Mouse (Mus musculus) mesoderm, embryonic 11.5 days (tissue): ENCODE results near the gene Gm9195.
A peak's percentile ranks its signal among the peaks of the same experiment; 100 is the strongest.

ENCODE experiments used
- DNase-seq: peaks from one replicate; pipeline ENCODE4 v3.0.0-alpha.2; 2012; ENCODE audit warnings: low read depth, low spot score

Gm9195 gene

DNA sequence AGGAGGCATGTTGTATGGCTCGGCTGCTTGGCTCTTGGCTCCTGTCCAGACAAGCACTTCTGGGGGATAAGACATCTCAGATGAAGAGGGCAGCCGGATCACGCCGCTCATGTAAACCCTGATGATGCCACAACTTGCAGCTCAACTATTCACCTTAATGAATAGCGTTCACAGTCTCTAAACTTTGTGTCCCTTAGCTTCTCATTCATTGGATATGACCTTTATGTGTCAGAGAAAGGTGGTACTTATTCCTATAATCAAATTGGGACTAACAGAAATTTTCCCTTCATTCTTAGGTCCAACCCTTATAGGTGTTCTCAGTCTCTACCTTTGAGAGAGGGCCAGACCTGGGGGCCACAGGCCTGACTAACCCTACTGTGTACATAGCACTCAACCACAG is at the start of gene Gm9195:
Gm9195 (minus strand) TSS at position 101 of the 400 bp plus-strand sequence.
- no peak for DNase-seq

DNA sequence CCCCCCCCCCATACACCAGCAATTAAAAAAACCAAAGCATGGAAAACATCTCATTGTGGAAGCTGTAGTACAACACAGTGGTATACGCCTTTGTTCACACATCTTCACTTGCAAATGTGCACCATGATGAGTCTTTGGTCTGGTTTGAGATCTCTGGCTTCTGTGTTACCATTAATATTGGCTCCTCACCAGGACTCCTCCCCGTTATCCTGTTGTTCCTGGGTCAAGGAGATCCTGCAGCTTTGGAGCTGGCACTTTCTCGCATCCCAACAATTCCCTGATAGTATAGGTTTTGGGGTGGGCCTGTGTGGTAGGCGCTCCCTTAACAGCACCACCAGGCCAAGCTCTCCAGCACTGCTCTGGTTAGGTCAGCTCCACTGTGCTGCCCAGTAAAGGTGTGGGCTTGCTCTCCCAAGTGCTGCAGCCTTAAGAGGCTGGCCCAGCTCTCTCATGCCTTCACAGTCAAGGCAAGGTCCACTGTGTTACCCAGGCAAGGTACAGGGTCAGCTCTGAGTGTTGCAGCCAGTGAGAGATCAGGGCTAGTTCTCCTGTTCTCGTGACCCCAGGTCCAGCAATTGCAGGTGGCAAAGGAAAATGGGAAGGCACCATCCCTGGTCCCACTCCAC is 44.9 kb upstream of the Gm9195 start:
- DNase-seq = no peak

GRCm38 (mm10) chr14:72533862-72534261 is 42.2 kb upstream of the Gm9195 start:
- no peak for DNase-seq

DNA sequence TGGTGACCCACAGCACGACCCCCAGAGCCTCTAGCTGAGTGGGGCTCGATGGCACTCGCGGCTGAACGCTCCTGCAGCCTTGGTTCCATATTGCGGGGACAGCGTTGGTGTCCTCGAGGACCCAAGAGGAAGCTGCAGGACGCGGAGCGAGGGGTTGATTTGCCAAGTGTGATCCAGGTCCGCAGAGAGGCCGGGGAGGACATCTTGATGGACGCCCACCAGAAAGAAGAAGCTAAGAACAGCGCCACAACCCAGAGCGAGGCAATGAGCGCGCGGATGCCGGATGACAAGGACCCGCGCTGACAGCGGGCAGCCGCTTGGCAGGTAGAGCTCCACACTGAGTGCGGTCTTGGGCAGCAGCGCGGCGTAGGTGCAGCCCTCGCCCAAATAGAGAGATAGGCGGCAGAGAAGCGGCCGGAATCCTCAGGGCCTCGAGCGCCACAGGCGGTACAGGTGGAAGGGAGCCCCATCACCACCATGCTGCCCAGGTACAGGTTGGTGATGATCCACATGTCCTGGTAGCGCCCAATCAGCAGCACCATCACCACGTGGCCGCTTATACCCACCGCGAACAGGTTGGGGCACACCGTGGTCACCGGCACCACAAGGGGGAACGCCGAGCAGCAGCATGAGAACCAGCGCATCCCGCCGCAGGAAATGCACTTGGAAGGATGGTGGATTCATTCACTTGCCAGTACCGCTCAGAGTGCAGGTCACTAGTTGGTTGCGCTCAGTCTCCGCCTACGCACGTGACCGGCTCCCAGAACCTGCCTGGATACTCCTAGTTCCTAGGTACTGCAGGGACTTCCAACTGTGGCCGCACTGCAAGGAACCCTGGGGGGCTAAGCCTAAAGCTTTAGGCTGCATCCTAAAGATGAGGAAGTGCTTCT is 40.6 kb upstream of the Gm9195 start:
- DNase-seq = peak; percentile 50

- no peak for DNase-seq
Observed at GRCm38 (mm10) chr14:72527126-72527525, 35.5 kb upstream of the Gm9195 start.

- DNase-seq = no peak
Observed at GRCm38 (mm10) chr14:72519561-72519960, 27.9 kb upstream of the Gm9195 start.

DNA sequence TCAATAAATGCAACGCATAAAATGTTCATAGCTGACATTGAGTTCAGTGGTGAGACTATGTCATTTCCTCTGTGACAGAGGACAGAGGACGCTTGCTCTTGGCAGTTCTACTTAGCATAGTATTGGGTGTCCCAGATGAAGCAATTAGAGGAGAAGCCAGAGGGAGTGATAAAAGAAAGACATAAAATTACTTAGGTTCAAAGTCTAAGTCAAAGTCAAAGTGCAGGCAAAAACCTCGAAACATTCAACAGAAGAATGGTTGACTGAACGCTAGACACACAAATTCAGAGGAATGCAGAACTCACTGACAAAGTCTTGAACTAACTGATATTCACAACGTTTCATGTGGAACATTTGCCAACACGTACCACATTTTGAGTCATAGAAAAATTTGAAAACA is 27.1 kb upstream of the Gm9195 start:
- DNase-seq = no peak

DNA sequence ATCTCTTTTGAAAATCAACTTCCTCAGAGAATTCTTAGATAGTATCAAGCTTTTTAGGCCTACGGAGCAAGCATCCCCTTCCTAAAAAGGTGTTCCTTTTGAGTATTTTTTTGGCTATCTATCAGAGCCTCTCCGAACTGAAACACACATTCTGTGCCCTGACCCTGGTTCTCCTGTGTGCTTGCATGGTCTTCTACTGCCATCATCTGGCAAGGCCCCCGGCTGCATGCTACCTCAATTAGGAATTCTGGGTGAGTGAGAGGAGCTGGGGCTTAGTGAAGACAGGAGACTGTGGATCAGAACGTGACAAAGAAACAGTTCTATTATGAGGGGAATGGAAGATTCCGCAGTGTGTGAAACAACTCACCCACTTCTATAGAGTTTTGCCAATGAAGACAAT is 24.7 kb upstream of the Gm9195 start:
- DNase-seq = peak; percentile 45

GRCm38 (mm10) chr14:72506723-72507420 is 15.2 kb upstream of the Gm9195 start:
- peak; percentile 8 for DNase-seq

DNA sequence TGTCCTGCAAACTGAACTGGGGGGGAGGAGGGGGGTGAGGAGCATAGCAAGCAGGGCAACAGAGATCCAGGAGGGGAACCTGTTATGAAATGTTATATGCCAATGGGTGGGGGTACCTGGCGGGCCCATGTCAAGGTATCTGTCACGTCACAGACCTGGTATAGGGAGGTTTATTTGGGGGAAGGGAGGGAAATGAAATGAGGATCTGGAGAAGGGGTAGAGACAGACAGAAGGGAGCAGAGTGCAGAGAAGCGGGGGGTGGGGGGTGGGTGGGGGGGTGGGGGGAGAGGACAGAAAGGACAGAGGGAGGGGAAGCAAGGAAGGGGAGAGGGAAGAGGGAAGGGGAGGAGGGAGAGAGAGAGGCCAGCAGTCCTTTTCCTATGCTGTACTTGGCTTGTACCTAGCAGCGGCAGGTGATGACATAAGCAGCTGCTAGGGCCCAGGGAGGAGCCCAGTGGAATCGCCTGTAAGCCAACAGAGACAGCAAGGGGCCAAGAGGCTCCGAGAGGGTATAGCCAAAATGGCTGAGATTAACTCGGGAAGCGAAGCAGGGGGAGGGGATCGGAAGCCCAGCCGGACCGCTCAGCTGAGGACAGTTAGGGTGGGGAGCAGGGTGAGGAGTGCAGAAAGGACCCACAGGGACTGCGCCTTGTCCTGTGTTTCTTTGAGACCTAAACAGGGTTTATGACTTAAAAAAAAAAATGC is 14.5 kb upstream of the Gm9195 start:
- DNase-seq = peak; percentile 49

- peak; percentile 12 for DNase-seq
Observed at GRCm38 (mm10) chr14:72504985-72505384, 13.3 kb upstream of the Gm9195 start.

GRCm38 (mm10) chr14:72503241-72503640 is 11.6 kb upstream of the Gm9195 start:
- no peak for DNase-seq

DNA sequence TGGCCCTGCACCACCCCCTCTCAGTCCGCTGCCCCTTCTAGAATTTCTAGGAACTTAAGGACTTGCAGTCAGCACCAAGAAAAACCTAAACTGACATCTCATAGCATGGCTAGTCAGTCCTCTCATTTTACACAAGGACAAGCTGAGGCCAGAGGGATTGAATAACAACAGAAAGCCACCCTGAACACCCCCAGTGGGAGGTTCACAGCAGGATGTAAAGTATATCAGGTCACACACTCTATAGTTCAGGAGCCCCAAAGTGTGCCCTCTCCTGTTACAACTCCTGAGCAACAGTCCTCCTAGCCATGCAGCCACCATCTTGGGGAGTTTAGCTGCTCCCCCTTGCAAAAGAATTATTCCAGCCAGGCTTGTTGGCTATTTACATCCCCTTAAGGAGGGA is 2.1 kb upstream of the Gm9195 start:
- no peak for DNase-seq

- DNase-seq = no peak
Observed at GRCm38 (mm10) chr14:72490367-72490766, 1.3 kb downstream of the Gm9195 start.

- no peak for DNase-seq
Observed at GRCm38 (mm10) chr14:72474501-72474900, 17.1 kb downstream of the Gm9195 start.

DNA sequence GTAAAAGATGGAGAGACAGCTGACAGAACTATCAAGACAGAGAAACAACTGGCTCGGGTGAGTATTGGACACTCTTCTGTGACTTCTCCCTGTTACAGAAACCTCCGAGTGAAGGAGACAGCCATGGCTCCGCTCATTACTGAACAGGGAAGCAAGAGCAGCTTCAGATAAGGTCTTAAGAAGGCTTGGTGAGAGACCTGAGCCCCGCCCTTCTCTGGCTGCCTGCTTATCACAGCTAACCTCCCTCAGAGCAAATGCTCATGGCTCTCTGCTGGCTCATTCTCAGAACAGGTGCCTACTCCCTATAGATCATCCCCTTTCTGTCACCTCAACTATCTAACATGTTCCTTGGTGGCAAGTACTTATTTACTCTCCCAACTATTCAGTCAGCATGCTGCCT is 23.2 kb downstream of the Gm9195 start:
- DNase-seq = no peak

GRCm38 (mm10) chr14:72466384-72466783 is 25.3 kb downstream of the Gm9195 start:
- DNase-seq = no peak

DNA sequence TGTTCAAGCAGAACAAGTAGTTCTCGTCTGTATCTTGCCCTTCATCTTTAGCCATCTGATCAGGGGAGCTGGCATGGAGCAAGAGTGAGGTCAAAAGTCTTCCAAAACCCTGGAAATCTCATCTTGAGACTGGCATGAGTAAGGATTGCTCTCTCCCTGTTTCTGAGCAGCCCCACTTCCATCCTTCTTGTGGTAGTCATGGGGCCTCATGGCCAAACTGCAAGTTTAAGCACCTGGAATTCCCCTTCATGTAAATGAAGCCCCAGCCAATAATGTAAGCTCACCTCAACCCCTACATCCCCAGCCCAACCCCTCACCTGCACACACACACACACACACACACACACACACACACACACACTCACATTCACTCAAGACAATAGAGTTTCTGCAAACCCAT is 30.0 kb downstream of the Gm9195 start:
- no peak for DNase-seq

DNA sequence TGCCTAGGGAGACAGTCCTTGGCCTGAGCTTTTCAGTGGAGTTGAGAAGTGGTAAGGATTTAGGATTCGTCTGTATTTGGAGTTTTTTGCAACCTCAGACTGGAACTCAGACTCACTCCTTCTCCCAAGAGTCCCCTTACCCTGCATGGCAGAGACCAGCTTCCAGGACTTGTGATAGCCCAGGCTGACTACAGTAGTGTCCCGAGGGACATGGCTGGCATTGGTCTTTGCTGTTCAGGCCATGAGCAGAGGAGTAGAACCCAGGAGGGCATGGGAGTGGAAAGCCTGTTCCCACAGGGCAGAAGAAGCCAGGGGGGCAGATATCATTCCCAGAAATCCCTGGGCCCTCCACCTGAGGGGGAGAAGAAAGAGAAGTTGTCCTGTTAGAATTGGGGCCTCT is 31.3 kb downstream of the Gm9195 start:
- DNase-seq = no peak

DNA sequence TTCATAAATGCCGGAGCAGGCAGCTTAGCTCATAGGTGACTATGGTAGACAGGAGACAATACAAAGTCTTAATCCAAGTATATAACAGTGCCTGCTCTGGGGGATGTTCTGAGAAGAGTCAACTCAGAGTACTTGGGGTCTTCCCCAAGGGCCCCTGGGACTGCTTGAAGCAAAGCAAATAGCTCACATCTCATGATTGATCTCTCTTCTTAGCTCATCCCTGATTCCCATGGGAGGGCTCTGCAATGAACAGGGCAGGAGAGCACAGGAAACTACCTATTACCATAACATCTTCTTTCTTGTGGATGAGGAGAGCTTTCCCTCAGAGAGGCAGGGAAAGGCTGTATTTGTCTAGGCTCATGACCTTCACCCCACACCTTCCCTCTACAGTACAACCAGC is 32.7 kb downstream of the Gm9195 start:
- DNase-seq = no peak

DNA sequence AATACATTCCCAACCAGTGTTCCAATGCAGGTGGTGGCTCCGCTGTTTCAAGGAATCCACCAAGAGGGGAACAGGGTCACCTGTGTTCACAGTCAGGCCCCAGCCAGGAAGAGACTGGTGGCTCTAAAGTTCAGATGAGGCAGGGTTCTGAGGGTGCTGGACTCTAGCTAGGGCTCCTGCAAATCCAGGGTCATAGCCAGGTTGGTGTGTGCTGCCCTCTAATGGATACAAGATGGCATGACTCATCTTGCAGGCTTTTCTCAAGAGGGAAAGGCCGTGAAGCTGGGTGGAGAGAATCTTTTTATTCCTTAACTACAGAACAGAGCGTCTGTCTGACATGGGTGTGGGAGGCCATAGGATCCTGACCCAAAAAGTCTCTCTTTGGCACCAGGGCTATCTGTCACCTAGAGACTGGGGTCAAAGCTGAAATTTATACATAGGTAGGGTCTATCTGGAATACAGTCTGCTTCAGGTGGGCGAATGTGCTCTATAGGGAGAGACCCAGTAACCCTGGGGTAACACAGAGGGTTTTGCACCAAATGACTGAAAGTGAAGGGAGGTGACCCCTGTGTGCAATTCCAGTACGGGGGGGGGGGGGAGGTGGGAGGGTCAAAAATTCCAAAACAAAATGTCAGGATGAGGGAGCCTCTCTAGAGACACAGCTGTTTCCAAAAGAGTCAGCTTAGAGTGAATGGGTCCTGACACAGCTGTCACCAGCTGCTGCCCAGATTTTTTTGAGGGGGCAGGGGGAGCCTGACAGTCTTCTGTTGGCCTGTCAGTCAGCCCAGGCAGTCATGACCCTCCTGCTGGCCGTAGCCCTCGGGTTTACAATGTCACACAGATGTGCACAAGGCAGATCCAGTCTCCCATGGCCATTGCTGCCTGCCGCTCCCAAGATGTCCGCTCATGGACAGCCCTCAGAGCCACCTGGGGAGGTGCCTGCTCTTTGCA is 44.2 kb downstream of the Gm9195 start:
- peak; percentile 55 for DNase-seq
